Mouse (Mus musculus): ENCODE results near the gene Arpp21.
A peak's percentile ranks its signal among the peaks of the same experiment; 100 is the strongest.

The Arpp21 gene

GRCm38 (mm10) chr9:112102852-112103192 is 132.9 kb downstream of the Arpp21 start:
- DNase-seq (ENCODE audit: low read depth, low spot score): no peak

DNA sequence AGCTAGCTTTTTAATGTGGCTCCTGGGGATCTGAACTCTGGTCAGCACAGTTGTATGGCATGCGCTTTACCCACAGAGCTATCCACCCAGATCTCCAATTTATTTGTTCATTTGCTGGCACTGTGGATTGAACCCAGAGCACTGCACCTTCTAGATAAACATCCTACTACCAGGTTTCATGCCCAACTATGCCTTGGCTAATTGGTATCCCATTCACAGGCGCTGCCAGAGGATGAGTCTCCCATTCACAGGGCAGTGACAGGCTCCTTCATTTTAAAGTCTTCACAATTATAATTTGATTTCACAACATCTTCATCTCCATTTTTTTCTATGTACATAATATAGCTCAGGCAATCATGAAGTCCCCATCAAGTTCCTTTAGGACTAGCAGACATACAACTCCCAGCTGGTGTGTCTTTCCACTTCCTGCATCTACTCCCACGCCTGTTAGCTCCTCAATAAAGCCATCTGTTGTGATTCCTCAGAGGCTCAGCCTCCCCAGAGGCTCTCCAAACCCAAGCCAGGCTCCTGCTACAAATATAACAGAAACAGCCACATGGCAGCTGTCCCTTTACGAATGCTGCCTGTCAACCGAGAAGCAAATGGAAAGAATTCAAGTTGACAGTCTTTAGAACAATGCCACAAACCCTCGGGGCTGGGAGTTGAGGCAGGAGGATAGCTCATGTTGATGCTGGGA is 133.4 kb downstream of the Arpp21 start:
- no peak for DNase-seq (ENCODE audit: low read depth, low spot score)

GRCm38 (mm10) chr9:112100841-112101595 is 134.7 kb downstream of the Arpp21 start:
- no peak for DNase-seq (ENCODE audit: low read depth, low spot score)

DNA sequence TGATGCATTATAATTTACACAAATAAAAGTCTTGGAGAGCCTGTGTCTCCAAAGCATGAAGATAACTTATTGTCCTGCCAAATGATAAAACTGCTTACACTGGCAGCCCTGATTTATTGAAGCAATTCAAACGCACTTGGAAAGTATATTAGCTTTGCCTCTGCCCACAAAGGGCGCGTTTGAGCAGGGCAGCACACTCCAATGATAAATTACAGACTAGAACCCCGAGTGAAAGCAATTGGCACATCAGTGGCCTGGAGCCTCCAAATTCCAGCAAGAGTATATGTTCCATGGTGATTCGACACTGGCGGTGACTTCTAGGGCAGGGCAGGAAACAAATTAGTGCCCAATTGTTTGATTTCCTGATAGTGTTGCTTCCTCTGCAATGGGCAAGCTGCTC is 137.5 kb downstream of the Arpp21 start:
- no peak for DNase-seq (ENCODE audit: low read depth, low spot score)

DNA sequence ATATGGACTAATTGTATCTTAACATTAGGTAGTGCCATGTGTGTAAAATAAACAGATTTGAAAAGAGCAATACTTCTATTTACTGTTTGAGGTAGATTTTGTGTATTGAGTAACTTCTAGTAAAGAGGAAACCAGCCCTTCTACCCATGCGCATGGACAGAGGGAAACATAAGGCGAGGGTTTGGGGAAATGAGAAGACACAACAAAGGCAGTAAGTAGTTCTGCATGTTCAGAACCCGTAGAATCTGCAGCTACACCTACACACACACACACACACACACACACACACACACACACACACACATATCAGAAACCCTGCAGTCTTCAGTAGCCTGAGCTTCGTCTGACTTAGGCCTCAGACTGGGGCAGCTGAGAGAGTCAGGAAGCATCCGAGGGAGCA is 140.0 kb downstream of the Arpp21 start:
- DNase-seq (ENCODE audit: low read depth, low spot score): no peak

DNA sequence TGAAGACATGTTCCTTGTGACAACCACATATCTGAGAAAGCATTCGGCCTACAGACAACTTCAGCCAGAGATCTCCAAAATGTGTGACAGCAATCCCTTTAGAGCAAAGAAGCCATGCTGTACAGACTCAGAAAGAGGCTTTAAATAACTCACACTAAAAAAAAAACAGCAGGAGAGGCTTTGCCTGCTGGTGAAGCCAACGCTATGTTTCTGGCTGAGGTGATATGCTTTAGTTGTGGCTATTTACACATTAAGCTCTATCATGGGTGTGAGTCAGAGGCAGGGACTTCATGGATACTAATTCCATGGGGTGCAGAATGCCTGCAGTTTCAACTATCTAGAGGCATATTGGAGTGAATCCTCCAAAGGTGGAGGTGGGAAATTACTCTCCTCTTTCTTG is 140.5 kb downstream of the Arpp21 start:
- no peak for DNase-seq (ENCODE audit: low read depth, low spot score)

DNA sequence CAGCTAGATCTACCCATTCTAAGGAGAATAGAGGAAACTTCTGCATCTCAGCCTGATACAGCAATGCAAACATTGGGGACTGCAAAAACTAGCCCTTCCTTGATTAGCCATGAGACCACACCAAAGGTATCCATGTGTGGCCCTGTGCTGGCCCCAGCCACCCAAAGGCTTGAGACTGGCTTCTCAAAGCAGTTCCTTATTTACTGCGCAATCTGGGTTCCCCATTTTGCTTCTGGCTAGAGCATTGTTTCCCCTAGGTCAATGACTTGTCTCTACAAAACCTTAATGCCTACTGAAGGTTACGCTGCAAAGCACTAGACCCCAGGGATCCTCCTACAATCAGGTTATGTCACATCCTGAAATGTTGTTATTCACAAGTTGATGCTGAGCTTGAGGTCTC is 156.8 kb downstream of the Arpp21 start:
- no peak for DNase-seq (ENCODE audit: low read depth, low spot score)

GRCm38 (mm10) chr9:112078453-112078852 is 157.3 kb downstream of the Arpp21 start:
- DNase-seq (ENCODE audit: low read depth, low spot score): no peak

DNA sequence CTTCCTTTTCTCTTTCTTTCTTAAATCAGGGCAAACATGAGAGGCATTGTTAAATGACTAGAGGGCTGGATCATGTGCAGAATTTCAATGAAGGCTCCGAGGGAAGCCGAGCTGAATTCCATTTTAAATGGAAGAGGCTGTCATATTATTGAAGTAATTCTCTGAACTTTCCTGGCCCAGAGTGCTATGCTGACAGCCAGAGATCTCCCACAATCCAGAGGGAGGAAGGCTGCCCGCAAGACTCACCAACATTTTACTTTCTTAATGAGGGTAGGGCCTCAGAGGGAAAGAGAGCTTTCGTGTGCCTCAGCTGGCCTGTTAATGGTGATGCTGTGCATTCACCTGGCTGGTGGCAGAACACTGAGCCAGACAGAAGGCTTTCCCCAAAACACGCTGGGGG is 160.5 kb downstream of the Arpp21 start:
- no peak for DNase-seq (ENCODE audit: low read depth, low spot score)

DNA sequence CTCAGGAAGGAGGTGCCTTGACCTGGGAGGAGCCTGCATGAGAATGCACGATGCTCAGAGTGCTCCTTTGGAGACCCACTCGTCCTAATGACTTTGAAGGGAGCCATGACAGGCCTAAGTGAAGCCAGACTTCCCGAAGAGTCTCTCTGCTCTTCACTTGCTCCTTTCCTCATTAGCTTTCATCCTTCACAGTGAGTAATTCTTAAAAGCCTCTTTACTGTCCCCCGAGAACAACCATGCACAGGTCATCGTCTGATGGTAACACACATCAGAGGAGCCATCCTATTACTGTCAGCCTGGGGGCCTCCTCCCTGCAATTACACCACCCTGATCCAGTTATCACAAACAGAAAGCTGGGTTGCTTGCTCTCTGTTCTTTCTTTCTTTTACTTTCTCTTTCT is 160.9 kb downstream of the Arpp21 start:
- DNase-seq (ENCODE audit: low read depth, low spot score): no peak

GRCm38 (mm10) chr9:112071368-112071767 is 164.4 kb downstream of the Arpp21 start:
- DNase-seq (ENCODE audit: low read depth, low spot score): no peak

GRCm38 (mm10) chr9:112070961-112071360 is 164.8 kb downstream of the Arpp21 start:
- no peak for DNase-seq (ENCODE audit: low read depth, low spot score)

DNA sequence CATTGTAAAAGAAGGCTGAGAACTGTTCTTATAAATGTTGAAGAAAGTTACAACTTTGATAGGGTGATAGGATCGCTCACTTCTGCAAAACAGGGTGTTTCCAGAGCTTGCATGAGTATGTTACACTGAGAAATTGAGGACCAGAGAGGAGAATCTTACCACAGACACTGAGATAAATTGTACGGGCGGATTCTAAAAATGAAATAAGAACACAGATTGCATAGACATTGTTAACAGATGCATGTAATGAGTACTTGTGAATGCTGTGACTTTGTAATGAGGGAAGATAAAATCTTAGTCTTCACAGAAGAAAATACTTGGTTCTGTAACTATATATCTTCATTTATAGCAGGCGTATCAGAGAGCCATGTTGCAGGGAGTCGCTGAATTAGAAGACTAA is 167.5 kb downstream of the Arpp21 start:
- DNase-seq (ENCODE audit: low read depth, low spot score): no peak

DNA sequence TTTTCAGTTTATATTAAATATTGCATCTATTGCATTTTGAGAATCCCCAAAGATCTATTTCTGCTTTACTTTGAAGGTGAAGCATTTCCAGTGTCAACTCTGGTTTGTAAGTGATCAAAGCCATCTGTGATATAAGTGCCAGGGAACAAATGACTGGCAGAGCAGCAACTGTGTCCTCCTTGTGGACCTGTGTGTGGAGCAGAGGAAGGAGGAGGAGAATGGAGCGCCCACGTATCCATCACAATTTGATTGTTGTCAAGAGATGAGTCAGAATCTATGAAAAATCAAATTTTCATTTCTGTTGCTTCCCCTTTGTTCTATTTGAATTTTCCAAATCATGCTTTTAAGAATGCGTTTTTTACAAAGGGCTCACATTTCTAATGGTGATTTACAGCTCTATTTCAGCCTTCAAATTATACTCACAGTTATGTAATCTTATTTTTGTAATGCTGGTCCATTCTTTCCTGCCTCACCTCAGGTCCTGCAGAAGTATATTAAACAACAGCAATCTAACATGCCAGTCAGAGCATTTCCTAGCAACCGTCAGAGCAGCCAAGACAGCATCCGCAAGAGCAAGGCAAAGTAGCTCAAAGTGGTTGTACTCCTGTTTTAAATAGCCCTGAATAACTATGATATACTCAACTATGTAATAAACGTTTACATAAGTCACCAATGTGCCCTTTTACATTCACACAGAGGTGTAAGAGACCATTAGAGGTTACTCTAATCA is 174.9 kb downstream of the Arpp21 start:
- no peak for DNase-seq (ENCODE audit: low read depth, low spot score)

DNA sequence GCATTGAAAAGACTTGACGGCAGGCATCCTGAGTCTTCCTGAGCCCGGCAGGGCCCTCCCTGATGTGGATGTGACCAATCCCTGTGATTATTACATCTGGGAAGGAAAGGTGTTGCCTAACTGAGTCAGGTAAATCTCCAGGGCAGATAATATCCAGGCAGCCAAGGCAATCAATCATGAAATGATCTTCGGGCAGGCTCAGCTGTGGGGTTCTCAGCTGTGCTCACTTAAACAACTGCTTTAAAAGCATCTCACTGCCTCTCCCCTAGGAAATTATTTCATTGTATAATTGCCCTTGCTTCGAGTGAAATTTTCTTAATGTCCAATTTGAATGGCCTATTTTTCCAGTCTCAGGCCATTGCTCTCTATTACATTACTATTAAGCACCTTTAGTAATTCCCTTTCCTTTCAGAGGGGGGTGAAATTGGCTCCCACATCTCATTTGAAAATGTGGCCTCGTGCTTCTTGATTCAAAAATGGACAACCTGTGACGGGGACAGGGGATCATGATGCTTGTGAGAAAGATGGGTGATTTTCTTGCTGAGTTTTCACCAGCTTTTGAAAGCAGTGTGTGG is 180.8 kb downstream of the Arpp21 start:
- no peak for DNase-seq (ENCODE audit: low read depth, low spot score)

DNA sequence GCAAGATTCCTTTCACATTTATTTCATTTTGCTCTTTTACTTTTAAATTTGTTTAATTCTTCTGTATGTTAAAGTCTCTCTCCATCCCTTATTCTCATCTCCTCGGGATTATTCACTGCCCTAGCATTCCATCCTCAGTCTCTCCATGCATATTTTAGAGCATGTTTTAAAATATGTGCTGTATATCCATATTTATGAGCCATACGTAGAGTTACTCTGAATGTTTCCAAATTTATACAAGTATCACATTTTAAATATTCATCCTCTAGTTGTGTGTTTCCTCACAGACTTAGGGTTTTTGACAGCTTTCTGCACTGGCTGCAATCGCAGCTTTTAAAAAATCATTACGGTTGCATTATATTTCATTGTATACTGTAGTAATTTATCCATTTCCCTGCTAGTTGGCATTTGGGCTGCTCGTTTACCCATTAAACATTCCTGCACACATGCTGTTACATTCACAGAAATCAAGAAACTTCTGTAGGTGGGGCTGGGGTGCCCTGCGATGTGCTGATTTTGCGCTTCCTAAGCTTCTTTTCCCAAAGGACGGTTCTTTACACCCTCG is 187.8 kb downstream of the Arpp21 start:
- DNase-seq (ENCODE audit: low read depth, low spot score): no peak

GRCm38 (mm10) chr9:112040566-112040965 is 195.2 kb downstream of the Arpp21 start:
- DNase-seq (ENCODE audit: low read depth, low spot score): no peak

DNA sequence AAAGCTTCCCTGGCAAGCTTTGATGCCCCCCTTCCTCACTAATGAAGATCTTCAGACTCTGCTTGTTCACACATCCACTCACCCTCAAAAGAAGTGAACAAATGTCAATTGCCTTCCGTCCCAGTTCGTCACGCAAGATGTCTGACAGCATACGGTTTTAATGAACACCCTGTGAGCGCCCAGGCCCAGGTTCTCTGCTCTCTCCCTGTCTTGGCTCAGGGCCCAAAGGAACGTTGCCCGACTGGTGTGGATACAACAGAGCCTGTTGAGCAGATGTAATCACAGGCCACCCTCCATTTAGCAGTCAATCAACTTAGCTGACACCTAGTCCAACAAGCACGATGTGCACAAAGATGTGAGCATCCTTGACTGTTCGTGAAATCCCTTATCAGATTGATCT is 198.0 kb downstream of the Arpp21 start:
- no peak for DNase-seq (ENCODE audit: low read depth, low spot score)

DNA sequence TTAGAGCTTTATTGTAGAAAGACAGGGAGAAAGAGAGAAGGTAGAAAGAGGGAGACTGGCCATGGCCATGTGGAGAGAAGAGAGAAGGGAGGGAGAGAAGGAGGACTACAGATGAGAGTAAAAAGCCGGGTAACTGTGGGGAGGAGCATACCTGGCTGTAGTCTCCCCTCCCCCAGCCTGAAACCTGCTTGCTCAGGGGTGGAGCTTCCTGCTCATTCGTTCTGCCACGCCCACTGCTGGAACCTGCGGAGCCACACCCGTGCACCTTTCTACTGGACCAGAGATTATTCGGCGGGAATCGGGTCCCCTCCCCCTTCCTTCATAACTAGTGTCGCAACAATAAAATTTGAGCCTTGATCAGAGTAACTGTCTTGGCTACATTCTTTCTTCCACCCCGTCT is 201.9 kb downstream of the Arpp21 start:
- DNase-seq (ENCODE audit: low read depth, low spot score): peak; percentile 14

GRCm38 (mm10) chr9:112032169-112032568 is 203.6 kb downstream of the Arpp21 start:
- no peak for DNase-seq (ENCODE audit: low read depth, low spot score)

DNA sequence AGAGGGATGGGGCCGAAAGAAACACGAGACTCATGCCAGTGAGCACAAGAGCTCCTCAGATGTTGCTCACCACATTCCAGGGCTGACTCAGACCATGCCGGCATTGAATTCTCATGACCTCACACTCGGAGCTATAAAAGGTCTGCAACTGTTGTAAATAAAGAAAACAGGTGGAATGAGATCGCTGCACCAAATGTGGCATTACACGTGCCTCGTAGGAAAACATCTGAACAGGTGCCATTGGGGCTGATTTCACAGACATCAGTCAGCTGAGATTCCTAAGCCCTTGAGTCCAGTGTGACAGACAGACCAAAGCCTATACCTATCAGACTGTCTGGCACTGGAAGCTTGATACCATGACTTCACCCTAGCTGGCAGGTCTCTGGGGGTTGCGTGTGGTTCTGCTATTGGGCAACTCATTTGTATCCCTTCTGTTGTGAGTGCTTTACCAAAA is 212.1 kb downstream of the Arpp21 start:
- DNase-seq (ENCODE audit: low read depth, low spot score): no peak

GRCm38 (mm10) chr9:112023111-112023510 is 212.6 kb downstream of the Arpp21 start:
- DNase-seq (ENCODE audit: low read depth, low spot score): no peak
